Mouse (Mus musculus) liver, postnatal 0 days (tissue): ENCODE measurements at regions not wholly inside any gene's neighbourhood (a gene's known extent, or its start where the extent isn't known, plus 50 kb on each side); places are given as distances from the start of the nearest gene placed in this dataset.

Experiments used
- ATAC-seq: fragments of 200-750 bp; cut with Nextera tagmentation; 2 replicates; pipeline ENCODE4 v1.8.0; 2017; ENCODE audit warnings: mild to moderate bottlenecking, moderate library complexity
- DNase-seq: peaks from one replicate; pipeline ENCODE4 v3.0.0-alpha.2; 2016
- H3K27ac ChIP-seq: fragments of 300-500 bp; sonication (generic); 2 replicates; pipeline ENCODE4 v1.5.1; 2014; ENCODE audit warnings: antibody characterized with exemption, moderate library complexity, mild to moderate bottlenecking, low read depth
- H3K27me3 ChIP-seq: fragments of 300-500 bp; sonication (generic); 2 replicates; pipeline ENCODE4 v1.6.1; 2014; ENCODE audit warnings: low read length, control low read depth, mixed read lengths; ENCODE audit not compliant: insufficient read depth
- H3K36me3 ChIP-seq: fragments of 300-500 bp; sonication (generic); replicated peaks from 2 replicates; pipeline ENCODE4 v1.6.1; 2014; ENCODE audit warnings: mild to moderate bottlenecking, control low read depth, low read length, moderate library complexity, mixed read lengths; ENCODE audit not compliant: insufficient read depth
- H3K4me1 ChIP-seq: fragments of 300-500 bp; sonication (generic); 2 replicates; pipeline ENCODE4 v1.6.1; 2014; ENCODE audit warnings: antibody characterized with exemption, mild to moderate bottlenecking, control low read depth; ENCODE audit not compliant: insufficient read depth
- H3K4me2 ChIP-seq: fragments of 300-500 bp; sonication (generic); 2 replicates; pipeline ENCODE4 v1.6.1; 2014; ENCODE audit warnings: low read depth, mild to moderate bottlenecking, low read length, moderate library complexity, mixed read lengths
- H3K4me3 ChIP-seq: fragments of 300-500 bp; sonication (generic); 2 replicates; pipeline ENCODE4 v1.5.1; 2014; ENCODE audit warnings: low read depth, low read length
- H3K9ac ChIP-seq: fragments of 300-500 bp; sonication (generic); replicated peaks from 2 replicates; pipeline ENCODE4 v1.6.1; 2014; ENCODE audit warnings: mild to moderate bottlenecking, moderate library complexity
- H3K9me3 ChIP-seq: fragments of 300-500 bp; sonication (generic); 2 replicates; pipeline ENCODE4 v1.6.1; 2016; ENCODE audit warnings: mild to moderate bottlenecking, control low read depth, low read length, mixed read lengths
- CTCF ChIP-seq: sonication (generic); IDR thresholded peaks from 2 replicates; pipeline ENCODE4 v1.5.1; 2016; ENCODE audit warnings: antibody characterized with exemption, low read depth
- EP300 ChIP-seq: IDR thresholded peaks from 2 replicates; pipeline ENCODE4 v1.6.1; 2016; ENCODE audit warnings: antibody characterized with exemption, low read depth, mild to moderate bottlenecking
- WGBS: fragments of 180-500 bp; shearing (Covaris S2); extraction: QIAGEN DNeasy Blood & Tissue Kit; methylation state at CpG from one replicate; pipeline ENCODE4 v1.1.7; 2014; ENCODE audit not compliant: insufficient replicate concordance; 5-methylcytosine and 5-hydroxymethylcytosine counted together

GRCm38 (mm10) chr19:14740936-14741335, 143.1 kb upstream of the Tle4 start:
- no peaks in the 10 kb centered on the region for H3K4me1 ChIP-seq
- no peaks in the 10 kb centered on the region for H3K27me3 ChIP-seq
- H3K9ac ChIP-seq = no peak overlapping the region
- ATAC-seq (no peak), DNase-seq (no peak)
- no peaks in the 10 kb centered on the region for H3K36me3 ChIP-seq
- H3K4me3 ChIP-seq = no peak overlapping the region
- 81% methylated on average over 1 of the region's 1 CpGs for WGBS
- no peak overlapping the region for H3K4me2 ChIP-seq
- H3K27ac ChIP-seq = no peak overlapping the region
- TF ChIP-seq EP300 (no peak), CTCF (no peak)
- H3K9me3 ChIP-seq = no peaks in the 10 kb centered on the region

- H3K4me1 ChIP-seq = no peaks in the 10 kb centered on the region
- WGBS = 57% methylated on average over 1 of the region's 1 CpGs
- DNase-seq (peak; percentile 22), ATAC-seq (peak; percentile 92)
- H3K27me3 ChIP-seq = no peaks in the 10 kb centered on the region
- H3K9me3 ChIP-seq = no peaks in the 10 kb centered on the region
- no peak overlapping the region for H3K4me3 ChIP-seq
- no peak for TF ChIP-seq CTCF
- no peak for TF ChIP-seq EP300
- H3K36me3 ChIP-seq = no peaks in the 10 kb centered on the region
- H3K4me2 ChIP-seq = no peak overlapping the region
- no peak overlapping the region for H3K9ac ChIP-seq
- no peak overlapping the region for H3K27ac ChIP-seq
Measured at GRCm38 (mm10) chr19:14740139-14740538, 142.3 kb upstream of the Tle4 start.

- no peaks in the 10 kb centered on the region for H3K36me3 ChIP-seq
- no peaks in the 10 kb centered on the region for H3K4me1 ChIP-seq
- no peak overlapping the region for H3K9ac ChIP-seq
- no peak overlapping the region for H3K27ac ChIP-seq
- no peak overlapping the region for H3K4me2 ChIP-seq
- no peaks in the 10 kb centered on the region for H3K9me3 ChIP-seq
- H3K4me3 ChIP-seq = no peak overlapping the region
- WGBS = 67% methylated on average over 1 of the region's 1 CpGs
- no peaks in the 10 kb centered on the region for H3K27me3 ChIP-seq
- DNase-seq (no peak), ATAC-seq (no peak)
- TF ChIP-seq EP300 (no peak), CTCF (no peak)
Measured at GRCm38 (mm10) chr19:14736514-14736913, 138.7 kb upstream of the Tle4 start.

GRCm38 (mm10) chr19:14725329-14725728, 127.5 kb upstream of the Tle4 start:
- Histone ChIP-seq H3K9ac (no peak overlapping the region), H3K4me1 (no peaks in the 10 kb centered on the region), H3K36me3 (no peaks in the 10 kb centered on the region), H3K9me3 (no peaks in the 10 kb centered on the region), H3K27me3 (0 out of 2 replicates have a peak, but pooled peaks cover 6% of the 10 kb centered on the region), H3K27ac (no peak overlapping the region), H3K4me2 (no peak overlapping the region), H3K4me3 (no peak overlapping the region)
- TF ChIP-seq CTCF = no peak
- WGBS = 57% methylated on average over 3 of the region's 3 CpGs
- ATAC-seq (no peak), DNase-seq (no peak)

- Histone ChIP-seq H3K4me3 (no peak overlapping the region), H3K4me1 (no peaks in the 10 kb centered on the region), H3K9ac (no peak overlapping the region), H3K36me3 (no peaks in the 10 kb centered on the region), H3K27ac (no peak overlapping the region), H3K4me2 (no peak overlapping the region), H3K27me3 (0 out of 2 replicates have a peak, but pooled peaks cover 6% of the 10 kb centered on the region), H3K9me3 (no peaks in the 10 kb centered on the region)
- TF ChIP-seq EP300 (no peak), CTCF (no peak)
- WGBS = 44% methylated on average over 4 of the region's 4 CpGs
- peak; percentile 16 for DNase-seq
- ATAC-seq = peak; percentile 76
Measured at GRCm38 (mm10) chr19:14724637-14725036, 126.8 kb upstream of the Tle4 start.

GRCm38 (mm10) chr19:14705791-14706190, 107.9 kb upstream of the Tle4 start:
- Histone ChIP-seq H3K4me1 (no peaks in the 10 kb centered on the region), H3K9me3 (no peaks in the 10 kb centered on the region), H3K9ac (no peak overlapping the region), H3K36me3 (no peaks in the 10 kb centered on the region), H3K27me3 (0 out of 2 replicates have a peak, but pooled peaks cover 2% of the 10 kb centered on the region), H3K4me2 (no peak overlapping the region), H3K27ac (no peak overlapping the region), H3K4me3 (no peak overlapping the region)
- no peak for ATAC-seq
- WGBS = 78% methylated on average over 2 of the region's 2 CpGs
- no peak for TF ChIP-seq EP300
- no peak for TF ChIP-seq CTCF
- DNase-seq = no peak

GRCm38 (mm10) chr19:14701116-14701515, 103.3 kb upstream of the Tle4 start:
- DNase-seq = no peak
- no peaks in the 10 kb centered on the region for H3K36me3 ChIP-seq
- no peaks in the 10 kb centered on the region for H3K9me3 ChIP-seq

More at GRCm38 (mm10) chr19:14701116-14701515, 103.3 kb upstream of the Tle4 start:
- WGBS = 75% methylated on average over 4 of the region's 4 CpGs
- Histone ChIP-seq H3K4me1 (no peaks in the 10 kb centered on the region), H3K27ac (no peak overlapping the region), H3K4me2 (no peak overlapping the region), H3K27me3 (no peaks in the 10 kb centered on the region), H3K4me3 (no peak overlapping the region), H3K9ac (no peak overlapping the region)
- no peak for ATAC-seq
- TF ChIP-seq CTCF (no peak), EP300 (no peak)
